Mouse (Mus musculus) kidney, embryonic 16.5 days (tissue): ENCODE results near the gene Meis3. TPM values are rescaled to one million over a fixed set of nuclear protein-coding genes. Genes with fewer than 3 reads are reported as not detected.

Experiments used
- ATAC-seq: fragments of 200-750 bp; cut with Nextera tagmentation; 2 replicates; pipeline ENCODE4 v1.8.0; 2017; ENCODE audit warnings: moderate TSS enrichment; ENCODE audit not compliant: low FRiP score, low TSS enrichment
- H3K27ac ChIP-seq: fragments of 300-500 bp; sonication (generic); 2 replicates; pipeline ENCODE4 v1.5.1; 2014; ENCODE audit warnings: low read length
- H3K27me3 ChIP-seq: fragments of 300-500 bp; sonication (generic); 2 replicates; pipeline ENCODE4 v1.6.1; 2014; ENCODE audit warnings: low read length, control low read depth, mixed read lengths; ENCODE audit not compliant: insufficient read depth
- H3K36me3 ChIP-seq: fragments of 300-500 bp; sonication (generic); 2 replicates; pipeline ENCODE4 v1.6.1; 2014; ENCODE audit warnings: low read length, control low read depth, mixed read lengths; ENCODE audit not compliant: insufficient read depth
- H3K4me1 ChIP-seq: fragments of 300-500 bp; sonication (generic); 2 replicates; pipeline ENCODE4 v1.6.1; 2014; ENCODE audit warnings: low read length, control low read depth, mixed read lengths; ENCODE audit not compliant: insufficient read depth
- H3K4me2 ChIP-seq: fragments of 300-500 bp; sonication (generic); replicated peaks from 2 replicates; pipeline ENCODE4 v1.6.1; 2014; ENCODE audit warnings: low read depth, low read length
- H3K4me3 ChIP-seq: fragments of 300-500 bp; sonication (generic); 2 replicates; pipeline ENCODE4 v1.5.1; 2014; ENCODE audit warnings: mild to moderate bottlenecking, low read length
- H3K9ac ChIP-seq: fragments of 300-500 bp; sonication (generic); replicated peaks from 2 replicates; pipeline ENCODE4 v1.6.1; 2014; ENCODE audit warnings: low read length
- H3K9me3 ChIP-seq: fragments of 300-500 bp; sonication (generic); 2 replicates; pipeline ENCODE4 v1.6.1; 2016; ENCODE audit warnings: low read length, control low read depth
- WGBS: fragments of 180-500 bp; shearing (Covaris S2); extraction: QIAGEN DNeasy Blood & Tissue Kit; methylation state at CpG from one replicate; pipeline ENCODE4 v1.1.7; 2014; 5-methylcytosine and 5-hydroxymethylcytosine counted together
- polyA plus RNA-seq: library from polyadenylated mRNA; unstranded; fragments of >200 nt; fragmentation: Nextera tagmentation; extraction: Ambion mirVana; gene quantifications from 2 replicates; pipeline ENCODE4 v1.2.1, GENCODE M21; 2015

Meis3 gene
- polyA plus RNA-seq, 1 experiment from 2014 or later: 23.9 TPM

- no peak for ATAC-seq
- no peak overlapping the region for H3K9ac ChIP-seq
- H3K4me1 ChIP-seq: 0 out of 2 replicates have a peak, but pooled peaks cover 6% of the 10 kb centered on the region
- H3K27me3 ChIP-seq: no peaks in the 10 kb centered on the region
- no peak overlapping the region for H3K27ac ChIP-seq
- no peaks in the 10 kb centered on the region for H3K9me3 ChIP-seq
- no peak overlapping the region for H3K4me2 ChIP-seq
- H3K4me3 ChIP-seq: no peak overlapping the region
- peaks cover 30% of the 10 kb centered on the region for H3K36me3 ChIP-seq
- WGBS: 75% methylated on average over 7 of the region's 7 CpGs
Observed at GRCm38 (mm10) chr7:16207076-16207475, 32.2 kb downstream of the Meis3 start.

GRCm38 (mm10) chr7:16207496-16207895, 32.6 kb downstream of the Meis3 start:
- Histone ChIP-seq H3K4me2 (no peak overlapping the region), H3K4me1 (0 out of 2 replicates have a peak, but pooled peaks cover 5% of the 10 kb centered on the region), H3K9me3 (no peaks in the 10 kb centered on the region), H3K27ac (no peak overlapping the region), H3K36me3 (peaks cover 27% of the 10 kb centered on the region), H3K4me3 (no peak overlapping the region), H3K27me3 (no peaks in the 10 kb centered on the region), H3K9ac (no peak overlapping the region)
- 69% methylated on average over 10 of the region's 10 CpGs for WGBS
- no peak for ATAC-seq

GRCm38 (mm10) chr7:16208781-16209665, 34.1 kb downstream of the Meis3 start:
- ATAC-seq: no peak; the same call in 1 of the 2 replicates
- Histone ChIP-seq H3K27me3 (no peaks in the 10 kb centered on the region), H3K4me3 (no peak overlapping the region), H3K9me3 (no peaks in the 10 kb centered on the region), H3K4me2 (no peak overlapping the region), H3K36me3 (peaks cover 32% of the 10 kb centered on the region), H3K27ac (no peak overlapping the region), H3K9ac (no peak overlapping the region), H3K4me1 (0 out of 2 replicates have a peak, but pooled peaks cover 3% of the 10 kb centered on the region)
- WGBS: 60% methylated on average over 21 of the region's 21 CpGs

GRCm38 (mm10) chr7:16210862-16211365, 36.0 kb downstream of the Meis3 start:
- H3K36me3 ChIP-seq: peaks cover 41% of the 10 kb centered on the region
- 0 out of 2 replicates have a peak, but pooled peaks cover 3% of the 10 kb centered on the region for H3K4me1 ChIP-seq
- 0 out of 2 replicates have a peak, but pooled peaks have one; percentile 28 for ATAC-seq
- H3K9me3 ChIP-seq: no peaks in the 10 kb centered on the region
- no peaks in the 10 kb centered on the region for H3K27me3 ChIP-seq
- H3K4me2 ChIP-seq: no peak overlapping the region
- H3K4me3 ChIP-seq: no peak overlapping the region
- H3K27ac ChIP-seq: no peak overlapping the region
- 60% methylated on average over 12 of the region's 12 CpGs for WGBS
- no peak overlapping the region for H3K9ac ChIP-seq

DNA sequence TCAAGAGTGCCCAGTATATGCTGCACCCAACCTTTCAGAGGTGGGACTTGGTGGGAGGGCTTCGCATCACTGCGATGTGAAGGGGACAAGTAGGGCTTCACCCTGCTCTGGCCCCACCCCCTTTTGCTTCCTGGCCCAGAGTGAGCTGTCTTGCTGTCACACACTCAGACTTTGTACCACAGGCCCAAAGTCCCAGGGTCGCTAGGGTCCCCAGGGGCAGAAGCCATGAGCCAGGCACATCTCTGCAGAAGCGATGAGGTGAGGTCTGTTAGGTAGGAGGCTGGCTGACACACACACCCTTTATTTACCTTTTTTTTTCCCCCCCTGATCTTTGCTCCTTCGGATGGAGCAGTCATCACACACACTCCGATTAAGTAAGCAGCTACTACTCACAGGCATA, 38.3 kb downstream of the Meis3 start:
- ATAC-seq: no peak
- H3K4me1 ChIP-seq: 0 out of 2 replicates have a peak, but pooled peaks cover 3% of the 10 kb centered on the region
- peaks cover 58% of the 10 kb centered on the region for H3K36me3 ChIP-seq
- no peak overlapping the region for H3K27ac ChIP-seq
- no peak overlapping the region for H3K4me3 ChIP-seq
- H3K9ac ChIP-seq: no peak overlapping the region
- no peak overlapping the region for H3K4me2 ChIP-seq
- 93% methylated on average over 6 of the region's 6 CpGs for WGBS
- H3K27me3 ChIP-seq: no peaks in the 10 kb centered on the region
- no peaks in the 10 kb centered on the region for H3K9me3 ChIP-seq

- Histone ChIP-seq H3K27ac (no peak overlapping the region), H3K36me3 (peaks cover 59% of the 10 kb centered on the region), H3K4me2 (no peak overlapping the region), H3K4me3 (no peak overlapping the region), H3K4me1 (0 out of 2 replicates have a peak, but pooled peaks cover 2% of the 10 kb centered on the region), H3K9ac (no peak overlapping the region), H3K9me3 (no peaks in the 10 kb centered on the region), H3K27me3 (no peaks in the 10 kb centered on the region)
- 93% methylated on average over 9 of the region's 9 CpGs for WGBS
- no peak for ATAC-seq
Observed at GRCm38 (mm10) chr7:16213986-16214385, 39.1 kb downstream of the Meis3 start.

DNA sequence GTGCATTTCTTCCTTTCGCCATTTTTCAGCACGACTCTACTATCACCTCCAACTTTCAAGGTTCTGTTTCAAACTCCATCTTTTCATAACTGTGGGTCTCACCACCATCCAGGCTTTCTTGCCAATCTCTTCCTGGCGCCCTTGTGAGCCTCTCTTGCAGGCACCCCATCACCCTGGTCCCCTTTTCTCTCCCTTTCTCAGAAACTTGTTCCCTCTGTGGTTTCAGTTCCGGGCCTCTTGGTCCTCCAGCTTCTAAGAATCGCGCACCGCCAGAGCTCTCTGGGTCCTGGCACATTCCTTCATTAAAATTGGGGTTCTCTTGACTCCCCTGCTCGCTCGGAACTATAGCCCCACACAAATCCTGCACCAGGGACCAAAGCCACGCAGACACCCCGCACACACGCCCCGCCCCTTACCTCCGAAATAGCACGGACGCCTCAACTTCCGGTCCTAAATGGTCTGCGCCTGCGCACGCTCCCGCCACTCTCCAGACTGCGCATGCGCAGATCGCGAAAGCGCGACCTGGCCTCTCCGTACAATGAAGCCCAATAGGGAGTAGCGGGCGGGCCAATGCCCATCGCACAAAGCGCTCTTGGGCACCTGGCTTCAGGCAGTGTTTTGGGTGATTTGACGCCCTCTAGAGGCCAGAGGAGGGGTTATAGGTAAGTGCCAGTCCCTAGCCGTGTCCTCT, 46.8 kb downstream of the Meis3 start, which contains the start of gene Dhx34:
Gene Dhx34, minus strand, starts transcription at position 456 of the 691 bp plus-strand sequence.
- peak within 1 kb of the TSS; percentile 73 for H3K4me3 ChIP-seq
- no peaks in the 10 kb centered on the region for H3K27me3 ChIP-seq
- peaks cover 8% of the 10 kb centered on the region; the same call in 1 of the 2 replicates for H3K4me1 ChIP-seq
- no peaks in the 10 kb centered on the region for H3K9me3 ChIP-seq
- peak within 1 kb of the TSS; percentile 89 for H3K9ac ChIP-seq
- peaks cover 10% of the 10 kb centered on the region for H3K36me3 ChIP-seq
- 2% methylated on average over 34 of the region's 34 CpGs for WGBS
- H3K27ac ChIP-seq: peak within 1 kb of the TSS; percentile 67
- peak within 1 kb of the TSS; percentile 62 for H3K4me2 ChIP-seq
- peak; percentile 96 for ATAC-seq

DNA sequence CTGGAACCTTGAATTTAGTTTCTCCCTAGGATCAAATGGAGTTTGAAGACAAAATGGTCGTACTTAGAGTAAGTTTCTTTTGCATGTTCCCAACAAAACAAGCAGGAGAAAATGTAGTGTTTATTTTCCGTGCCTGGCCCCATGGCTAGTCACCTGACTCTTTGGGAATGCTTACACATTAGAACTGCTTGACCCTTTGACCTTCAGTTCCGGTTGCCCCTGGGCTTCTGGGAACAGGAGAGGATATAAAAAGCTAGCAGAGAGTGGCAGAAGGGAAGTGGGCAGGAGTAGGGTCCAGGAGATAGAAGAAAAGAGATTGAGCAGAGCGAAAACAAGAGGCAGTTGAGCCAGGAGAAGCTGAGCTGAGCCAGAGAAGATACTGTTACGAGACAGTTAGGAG, 55.0 kb downstream of the Meis3 start:
- H3K4me1 ChIP-seq: peaks cover 9% of the 10 kb centered on the region

More for the DNA sequence above, 55.0 kb downstream of the Meis3 start:
- Histone ChIP-seq H3K4me3 (no peak overlapping the region), H3K4me2 (no peak overlapping the region), H3K27me3 (no peaks in the 10 kb centered on the region), H3K9me3 (peaks cover 4% of the 10 kb centered on the region), H3K36me3 (no peaks in the 10 kb centered on the region), H3K9ac (no peak overlapping the region), H3K27ac (no peak overlapping the region; the same call in 1 of the 2 replicates)
- 28% methylated on average over 5 of the region's 5 CpGs for WGBS
- ATAC-seq: no peak
